Mouse (Mus musculus) kidney, embryonic 14.5 days (tissue): ENCODE measurements around the gene Sh2d3c. TPM values are rescaled to one million over a fixed set of nuclear protein-coding genes. Genes with fewer than 3 reads are reported as not detected.

Experiments used
- ATAC-seq: fragments of 200-750 bp; cut with Nextera tagmentation; 2 replicates; pipeline ENCODE4 v1.8.0; 2017; ENCODE audit warnings: moderate number of reproducible peaks, mild to moderate bottlenecking, moderate TSS enrichment, moderate library complexity; ENCODE audit not compliant: low FRiP score, low TSS enrichment
- H3K27ac ChIP-seq: fragments of 300-500 bp; sonication (generic); 2 replicates; pipeline ENCODE4 v1.5.1; 2014; ENCODE audit warnings: low read depth, mild to moderate bottlenecking, low read length, moderate library complexity, mixed read lengths
- H3K27me3 ChIP-seq: fragments of 300-500 bp; sonication (generic); 2 replicates; pipeline ENCODE4 v1.6.1; 2014; ENCODE audit warnings: mild to moderate bottlenecking, low read length; ENCODE audit not compliant: control insufficient read depth, insufficient read depth
- H3K36me3 ChIP-seq: fragments of 300-500 bp; sonication (generic); 2 replicates; pipeline ENCODE4 v1.6.1; 2014; ENCODE audit warnings: low read length, mixed read lengths; ENCODE audit not compliant: control insufficient read depth, insufficient read depth
- H3K4me1 ChIP-seq: fragments of 300-500 bp; sonication (generic); 2 replicates; pipeline ENCODE4 v1.6.1; 2014; ENCODE audit warnings: low read length, mixed read lengths; ENCODE audit not compliant: control insufficient read depth, insufficient read depth
- H3K4me2 ChIP-seq: fragments of 300-500 bp; sonication (generic); replicated peaks from 2 replicates; pipeline ENCODE4 v1.6.1; 2014; ENCODE audit warnings: low read depth, mild to moderate bottlenecking, low read length
- H3K4me3 ChIP-seq: fragments of 300-500 bp; sonication (generic); 2 replicates; pipeline ENCODE4 v1.5.1; 2014; ENCODE audit warnings: mild to moderate bottlenecking, low read length
- H3K9ac ChIP-seq: fragments of 300-500 bp; sonication (generic); 2 replicates; pipeline ENCODE4 v1.6.1; 2014; ENCODE audit warnings: low read depth, mild to moderate bottlenecking, low read length, moderate library complexity
- H3K9me3 ChIP-seq: fragments of 300-500 bp; sonication (generic); 2 replicates; pipeline ENCODE4 v1.6.1; 2016; ENCODE audit warnings: low read length; ENCODE audit not compliant: control insufficient read depth
- WGBS: fragments of 180-500 bp; shearing (Covaris S2); extraction: QIAGEN DNeasy Blood & Tissue Kit; methylation state at CpG from one replicate; pipeline ENCODE4 v1.1.7; 2014; 5-methylcytosine and 5-hydroxymethylcytosine counted together
- polyA plus RNA-seq: library from polyadenylated mRNA; unstranded; fragments of >200 nt; fragmentation: Nextera tagmentation; extraction: Ambion mirVana; gene quantifications from 2 replicates; pipeline ENCODE4 v1.2.1, GENCODE M21; 2014

Sh2d3c gene
- polyA plus RNA-seq, 1 experiment from 2014 or later = 25.4 TPM

GRCm38 (mm10) chr2:32727435-32727834 lies 6.6 kb downstream of the Sh2d3c start:
- H3K4me1 ChIP-seq = peaks cover 17% of the 10 kb centered on the region
- peak; percentile 97 for ATAC-seq
- no peak overlapping the region for H3K27ac ChIP-seq

GRCm38 (mm10) chr2:32728463-32728862 lies 7.6 kb downstream of the Sh2d3c start:
- 46% methylated on average over 7 of the region's 7 CpGs for WGBS

More at GRCm38 (mm10) chr2:32727435-32727834, 6.6 kb downstream of the Sh2d3c start:
- Histone ChIP-seq H3K9me3 (no peaks in the 10 kb centered on the region), H3K36me3 (no peaks in the 10 kb centered on the region), H3K9ac (no peak overlapping the region), H3K4me3 (peak overlapping the region; percentile 34; the same call in 1 of the 2 replicates), H3K4me2 (peak overlapping the region; percentile 38), H3K27me3 (no peaks in the 10 kb centered on the region)
- WGBS = 0% methylated on average over 16 of the region's 16 CpGs

GRCm38 (mm10) chr2:32729547-32729946 lies 8.7 kb downstream of the Sh2d3c start:
- Histone ChIP-seq H3K4me3 (peak overlapping the region; percentile 13; the same call in 1 of the 2 replicates), H3K9me3 (no peaks in the 10 kb centered on the region), H3K4me2 (peak overlapping the region; percentile 29), H3K27me3 (no peaks in the 10 kb centered on the region), H3K4me1 (peaks cover 20% of the 10 kb centered on the region), H3K27ac (peak overlapping the region; percentile 30; the same call in 1 of the 2 replicates), H3K36me3 (no peaks in the 10 kb centered on the region), H3K9ac (no peak overlapping the region)
- no peak for ATAC-seq
- WGBS = 21% methylated on average over 4 of the region's 4 CpGs

More at GRCm38 (mm10) chr2:32728463-32728862, 7.6 kb downstream of the Sh2d3c start:
- H3K4me3 ChIP-seq = peak overlapping the region; percentile 34; the same call in 1 of the 2 replicates
- peak overlapping the region; percentile 9; the same call in 1 of the 2 replicates for H3K9ac ChIP-seq
- no peaks in the 10 kb centered on the region for H3K27me3 ChIP-seq
- ATAC-seq = 0 out of 2 replicates have a peak, but pooled peaks have one; percentile 2
- peaks cover 17% of the 10 kb centered on the region for H3K4me1 ChIP-seq
- peak overlapping the region; percentile 38 for H3K4me2 ChIP-seq
- no peaks in the 10 kb centered on the region for H3K9me3 ChIP-seq
- H3K36me3 ChIP-seq = no peaks in the 10 kb centered on the region
- no peak overlapping the region for H3K27ac ChIP-seq

GRCm38 (mm10) chr2:32730854-32731253 lies 10.0 kb downstream of the Sh2d3c start:
- H3K27ac ChIP-seq = peak overlapping the region; percentile 71; the same call in 1 of the 2 replicates
- no peaks in the 10 kb centered on the region for H3K9me3 ChIP-seq
- H3K36me3 ChIP-seq = no peaks in the 10 kb centered on the region
- no peaks in the 10 kb centered on the region for H3K27me3 ChIP-seq
- no peak overlapping the region; the same call in 1 of the 2 replicates for H3K4me3 ChIP-seq
- H3K4me2 ChIP-seq = peak overlapping the region; percentile 29
- H3K9ac ChIP-seq = no peak overlapping the region
- 17% methylated on average over 11 of the region's 11 CpGs for WGBS
- no peak for ATAC-seq
- peaks cover 26% of the 10 kb centered on the region for H3K4me1 ChIP-seq

GRCm38 (mm10) chr2:32731911-32732310 lies 11.1 kb downstream of the Sh2d3c start:
- Histone ChIP-seq H3K9me3 (no peaks in the 10 kb centered on the region), H3K4me3 (no peak overlapping the region), H3K27me3 (no peaks in the 10 kb centered on the region), H3K9ac (no peak overlapping the region), H3K36me3 (no peaks in the 10 kb centered on the region), H3K27ac (peak overlapping the region; percentile 12), H3K4me1 (peaks cover 26% of the 10 kb centered on the region), H3K4me2 (0 out of 2 replicates have a peak overlapping the region, but pooled peaks have one; percentile 8)
- WGBS = 63% methylated on average over 4 of the region's 4 CpGs
- ATAC-seq = no peak

GRCm38 (mm10) chr2:32732695-32733094 lies 11.8 kb downstream of the Sh2d3c start:
- peaks cover 26% of the 10 kb centered on the region for H3K4me1 ChIP-seq
- ATAC-seq = no peak

GRCm38 (mm10) chr2:32734480-32734879 lies 13.6 kb downstream of the Sh2d3c start:
- Histone ChIP-seq H3K4me2 (no peak overlapping the region), H3K27ac (peak overlapping the region; percentile 39; the same call in 1 of the 2 replicates), H3K27me3 (no peaks in the 10 kb centered on the region), H3K9ac (no peak overlapping the region), H3K36me3 (peaks cover 5% of the 10 kb centered on the region; the same call in 1 of the 2 replicates), H3K9me3 (no peaks in the 10 kb centered on the region), H3K4me1 (peaks cover 26% of the 10 kb centered on the region), H3K4me3 (no peak overlapping the region)
- 19% methylated on average over 4 of the region's 4 CpGs for WGBS
- 0 out of 2 replicates have a peak, but pooled peaks have one; percentile 68 for ATAC-seq

More at GRCm38 (mm10) chr2:32732695-32733094, 11.8 kb downstream of the Sh2d3c start:
- no peaks in the 10 kb centered on the region for H3K27me3 ChIP-seq
- 83% methylated on average over 6 of the region's 6 CpGs for WGBS
- H3K9ac ChIP-seq = no peak overlapping the region
- H3K9me3 ChIP-seq = no peaks in the 10 kb centered on the region
- H3K27ac ChIP-seq = no peak overlapping the region
- H3K36me3 ChIP-seq = 0 out of 2 replicates have a peak, but pooled peaks cover 4% of the 10 kb centered on the region
- no peak overlapping the region for H3K4me3 ChIP-seq
- no peak overlapping the region for H3K4me2 ChIP-seq

- H3K27me3 ChIP-seq = no peaks in the 10 kb centered on the region
- H3K9ac ChIP-seq = no peak overlapping the region
- no peak overlapping the region for H3K4me3 ChIP-seq
- peaks cover 26% of the 10 kb centered on the region for H3K4me1 ChIP-seq
- H3K9me3 ChIP-seq = no peaks in the 10 kb centered on the region
- H3K36me3 ChIP-seq = peaks cover 5% of the 10 kb centered on the region; the same call in 1 of the 2 replicates
- 48% methylated on average over 4 of the region's 4 CpGs for WGBS
- H3K4me2 ChIP-seq = no peak overlapping the region
- ATAC-seq = no peak
- H3K27ac ChIP-seq = peak overlapping the region; percentile 39; the same call in 1 of the 2 replicates
These were observed 14.1 kb downstream of the Sh2d3c start for GRCm38 (mm10) chr2:32734933-32735332.

GRCm38 (mm10) chr2:32736306-32736829 lies 15.5 kb downstream of the Sh2d3c start:
- Histone ChIP-seq H3K27me3 (peaks cover 9% of the 10 kb centered on the region), H3K36me3 (peaks cover 5% of the 10 kb centered on the region; the same call in 1 of the 2 replicates), H3K9me3 (no peaks in the 10 kb centered on the region), H3K4me2 (no peak overlapping the region), H3K27ac (no peak overlapping the region), H3K4me1 (peaks cover 20% of the 10 kb centered on the region), H3K9ac (no peak overlapping the region), H3K4me3 (no peak overlapping the region)
- no peak for ATAC-seq
- 47% methylated on average over 3 of the region's 3 CpGs for WGBS
